Mouse (Mus musculus) frontal cortex, postnatal 36 days (tissue): ENCODE results near the gene Gpr39.
"Not testable (repeated sequence)": the region's sequence is repeated elsewhere in the genome, so short reads cannot be mapped to it uniquely, and the experiment has no call there.

Source experiments
- DNase-seq, 2 experiments: peaks; one replicate each; pipeline ENCODE4 v3.0.0; 2022; ENCODE audit warnings: low spot score in 2 of 2

Gene Gpr39

GRCm38 (mm10) chr1:125676790-125677273, at the start of gene Gpr39:
TSS of gene Gpr39 (plus strand) at chr1:125676995.
- DNase-seq: no peak

DNA sequence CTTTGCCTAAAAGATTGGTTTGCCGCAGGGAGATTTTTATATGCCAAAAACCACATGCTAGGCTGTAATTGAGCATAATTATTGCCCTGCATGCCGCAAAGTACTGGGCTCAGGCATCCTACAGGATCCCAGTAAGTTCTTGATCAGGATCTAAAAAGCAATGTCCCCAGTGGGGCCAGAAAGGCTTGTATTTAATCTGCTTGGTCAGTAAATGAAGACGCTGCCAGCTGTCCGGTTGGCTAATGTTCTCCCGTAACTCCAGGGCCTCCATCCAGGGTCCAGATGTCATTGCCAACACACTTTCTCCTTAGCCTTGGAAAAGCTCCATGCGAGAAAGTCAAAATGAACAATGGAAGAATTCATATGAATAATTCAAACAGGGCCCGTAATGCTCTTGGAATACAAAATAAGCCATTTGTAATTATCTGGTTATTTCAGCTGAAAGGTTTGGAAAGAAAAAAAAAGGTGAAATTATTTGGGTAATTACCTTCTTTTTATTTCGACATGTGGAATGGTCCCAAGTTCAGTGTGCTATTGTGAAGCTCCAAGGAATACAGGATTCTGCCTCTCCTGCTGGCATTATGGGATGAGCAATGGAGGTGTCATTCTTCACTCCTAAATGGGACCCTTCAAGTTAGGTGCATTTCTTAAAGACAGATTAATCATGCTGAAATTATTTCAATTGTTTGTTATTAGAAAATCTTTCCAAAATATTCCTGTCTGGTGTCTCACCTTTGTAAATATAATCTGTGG, 37.1 kb upstream of the Gpr39 start:
- no peak for DNase-seq

- DNase-seq: no peak
These were observed 33.2 kb upstream of the Gpr39 start for GRCm38 (mm10) chr1:125643643-125644042.

GRCm38 (mm10) chr1:125646816-125647215, 30.0 kb upstream of the Gpr39 start:
- not testable (repeated sequence) for DNase-seq

- DNase-seq: no peak
These were observed 28.8 kb upstream of the Gpr39 start for GRCm38 (mm10) chr1:125648011-125648410.

DNA sequence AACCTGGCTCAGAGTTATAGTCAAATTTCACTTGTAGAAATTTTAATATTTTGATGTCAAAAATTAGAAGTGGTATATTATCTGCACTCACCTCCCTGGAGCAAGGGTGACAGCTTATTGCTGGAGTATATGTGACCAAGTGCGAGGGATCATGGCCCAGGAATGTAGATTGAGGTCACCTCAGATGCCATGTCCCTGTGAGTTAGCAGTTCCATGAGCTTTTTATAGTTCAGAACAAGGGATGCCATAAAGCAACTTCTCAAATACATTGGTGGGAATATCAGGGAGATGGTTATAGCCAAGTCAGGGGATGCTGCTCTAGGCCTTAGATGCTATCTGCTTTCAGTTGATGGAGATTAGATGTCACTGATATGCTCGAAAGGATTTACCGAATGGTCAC, 27.7 kb upstream of the Gpr39 start:
- DNase-seq: no peak

GRCm38 (mm10) chr1:125652836-125653594, 23.8 kb upstream of the Gpr39 start:
- no peak for DNase-seq

- DNase-seq: no peak
These were observed 19.4 kb upstream of the Gpr39 start for GRCm38 (mm10) chr1:125657416-125657815.

GRCm38 (mm10) chr1:125660151-125660550, 16.6 kb upstream of the Gpr39 start:
- DNase-seq: no peak

DNA sequence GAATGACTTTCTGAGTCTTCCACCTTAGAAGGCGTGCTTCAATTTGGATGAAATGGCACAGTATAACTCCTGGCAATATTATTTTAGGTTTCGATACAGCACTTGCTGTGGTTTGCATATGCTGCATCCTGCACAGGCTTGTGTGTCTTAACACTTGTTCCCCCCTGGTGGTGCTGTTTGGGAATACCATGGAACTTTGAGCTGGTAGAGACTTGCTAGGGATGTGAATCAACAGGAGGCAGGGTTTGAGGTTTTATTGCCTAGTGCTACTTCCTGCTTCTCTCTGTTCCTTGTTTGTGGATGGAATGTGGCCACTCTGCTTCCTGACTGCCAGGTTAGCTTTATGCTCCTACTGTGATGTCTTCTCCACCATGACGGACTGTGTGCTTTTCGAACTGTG, 15.9 kb upstream of the Gpr39 start:
- DNase-seq: no peak

DNA sequence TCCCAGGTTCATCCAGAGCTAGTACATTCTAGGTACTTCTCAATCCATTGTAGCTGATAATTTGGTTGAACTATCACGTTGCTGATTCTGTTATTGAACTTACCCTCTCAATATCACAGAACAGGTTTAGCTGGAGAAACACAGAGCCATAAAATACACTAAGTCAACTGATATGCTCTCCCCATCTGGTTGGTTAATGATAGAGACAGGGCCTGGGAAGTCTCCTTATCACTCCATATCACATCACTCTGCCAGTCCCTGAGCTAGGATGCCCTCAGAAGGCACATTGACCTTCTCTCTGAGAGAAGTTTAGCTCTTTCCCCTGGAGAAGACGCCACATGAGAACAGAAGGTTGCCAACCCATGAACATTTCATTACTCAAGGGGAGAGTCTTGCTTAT, 14.7 kb upstream of the Gpr39 start:
- DNase-seq: no peak

GRCm38 (mm10) chr1:125662660-125663059, 14.1 kb upstream of the Gpr39 start:
- DNase-seq: no peak

- no peak for DNase-seq
These were observed 13.7 kb upstream of the Gpr39 start for GRCm38 (mm10) chr1:125663104-125663503.

DNA sequence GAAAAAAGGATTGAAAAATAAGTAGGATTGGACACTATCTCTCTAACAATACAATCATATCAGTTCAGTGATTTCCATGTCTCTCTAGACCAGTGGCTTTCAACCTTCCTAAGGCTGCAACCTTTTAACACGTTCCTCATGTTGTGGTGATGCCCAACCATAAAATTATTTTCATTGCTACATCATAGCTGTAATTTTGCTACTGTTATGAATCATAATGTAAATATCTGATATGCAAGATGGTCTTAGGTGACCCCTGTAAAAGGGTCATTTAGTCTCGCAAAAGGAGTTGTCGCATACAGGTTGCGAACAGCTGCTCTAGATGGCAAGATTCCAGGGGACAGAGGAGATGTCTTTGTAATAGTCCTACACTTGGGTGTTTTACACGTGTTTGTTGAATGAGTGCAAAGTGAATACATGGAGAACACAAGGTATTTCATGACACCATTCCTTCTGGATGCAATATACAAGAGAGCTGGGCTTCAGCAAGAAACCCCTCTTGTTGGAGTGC, 11.6 kb upstream of the Gpr39 start:
- DNase-seq: no peak

GRCm38 (mm10) chr1:125669035-125669434, 7.8 kb upstream of the Gpr39 start:
- no peak for DNase-seq

DNA sequence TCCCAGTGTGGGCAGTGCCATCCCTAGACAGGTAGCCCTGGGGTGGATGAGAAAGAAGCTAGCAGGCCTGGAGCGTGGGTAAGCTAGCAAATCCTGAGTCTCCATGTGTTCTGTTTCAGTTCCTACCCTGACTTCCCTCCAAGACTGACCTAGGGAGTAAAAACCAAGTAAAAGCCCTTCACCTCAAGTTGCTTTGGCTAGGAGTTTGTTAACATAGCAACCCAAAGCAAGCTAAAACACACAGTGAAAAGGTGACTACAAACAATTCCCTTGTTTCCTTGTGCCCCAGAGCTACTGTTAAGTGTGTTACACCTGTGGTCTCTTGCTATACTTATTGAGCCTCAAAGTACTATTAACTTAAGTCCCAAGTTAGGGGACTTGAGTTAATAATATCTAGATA, 1.6 kb upstream of the Gpr39 start:
- DNase-seq: no peak

- no peak for DNase-seq
These were observed 491 bp downstream of the Gpr39 start for GRCm38 (mm10) chr1:125677286-125677685.

DNA sequence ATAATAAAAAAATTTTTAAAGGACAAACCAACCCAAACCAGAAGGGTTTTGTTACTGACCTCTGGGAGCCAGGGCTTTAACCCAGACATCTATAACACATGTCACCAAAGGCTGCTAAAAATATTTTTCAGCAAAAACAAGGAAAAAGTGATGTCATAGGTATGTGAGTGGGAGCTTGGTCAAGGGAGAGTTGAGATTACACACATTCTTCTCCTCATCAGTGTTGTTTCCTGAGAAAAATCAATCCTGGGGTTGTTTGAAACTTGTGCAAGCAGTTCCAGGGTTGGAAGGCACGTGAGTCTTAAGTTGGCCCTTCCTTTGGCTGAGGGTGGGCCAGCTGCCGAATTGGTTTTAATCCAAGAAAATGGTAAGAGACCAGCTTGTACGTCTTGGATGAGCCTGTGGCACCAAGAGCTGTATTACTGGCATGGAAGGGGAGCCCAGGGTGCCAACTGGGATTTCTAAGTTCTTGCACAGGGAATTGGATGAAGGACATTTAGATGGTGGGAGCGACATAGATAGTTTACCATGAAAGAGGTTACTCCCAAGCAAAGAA, 2.8 kb downstream of the Gpr39 start:
- DNase-seq: no peak

GRCm38 (mm10) chr1:125684423-125684822, 7.6 kb downstream of the Gpr39 start:
- no peak for DNase-seq

DNA sequence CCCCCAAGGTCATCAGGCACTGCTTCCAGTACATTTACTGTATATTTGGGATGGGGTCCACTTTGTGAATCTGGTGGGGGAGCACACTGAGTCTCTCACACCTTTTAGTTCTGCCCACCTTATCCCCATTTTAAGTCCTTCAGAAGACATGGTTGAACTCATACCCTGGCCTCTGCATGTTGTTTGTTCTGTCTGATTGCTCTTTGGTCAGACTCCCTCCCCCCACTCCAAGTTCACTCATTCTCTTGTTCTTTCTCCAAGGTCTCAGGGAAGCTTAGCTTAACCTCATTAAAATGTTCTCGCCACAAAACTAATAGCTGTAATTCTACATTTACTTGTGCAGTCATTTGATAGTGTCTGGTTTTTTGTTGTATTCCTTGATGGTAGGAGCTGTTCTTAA, 8.5 kb downstream of the Gpr39 start:
- no peak for DNase-seq

DNA sequence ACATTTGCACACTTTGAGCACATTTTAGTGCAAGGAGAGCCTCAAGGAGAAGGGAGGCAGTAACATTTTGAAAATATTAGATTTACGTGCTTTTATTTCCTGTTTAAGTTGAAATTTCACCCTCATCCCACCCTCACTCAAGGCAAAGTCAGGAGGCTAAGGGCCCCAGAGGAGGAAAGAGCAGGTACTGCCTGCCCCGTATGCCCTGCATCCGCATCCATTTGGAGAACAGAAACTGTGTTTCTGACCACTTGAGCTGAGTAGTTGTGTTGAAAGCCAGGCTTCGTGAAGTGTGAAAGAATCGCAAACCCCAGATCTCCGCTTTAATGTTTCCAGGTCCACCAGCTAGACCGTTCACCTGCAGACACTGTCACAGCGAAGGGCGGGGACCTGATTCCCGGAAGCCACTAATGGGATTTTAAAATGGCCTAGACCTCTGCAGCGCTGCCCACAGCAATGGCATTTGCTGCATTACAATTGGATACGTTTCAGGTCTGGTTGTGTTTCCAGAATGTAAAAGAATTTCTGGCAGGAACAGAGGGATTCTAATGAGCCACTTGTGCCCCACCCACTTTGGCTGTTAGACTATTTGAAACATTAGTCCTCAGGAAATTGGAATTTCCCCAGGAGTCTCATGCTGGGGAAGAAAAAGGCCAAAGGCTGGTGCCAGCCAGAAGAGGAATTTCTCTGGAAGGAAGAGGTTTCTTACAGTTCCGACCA, 11.1 kb downstream of the Gpr39 start:
- no peak for DNase-seq

DNA sequence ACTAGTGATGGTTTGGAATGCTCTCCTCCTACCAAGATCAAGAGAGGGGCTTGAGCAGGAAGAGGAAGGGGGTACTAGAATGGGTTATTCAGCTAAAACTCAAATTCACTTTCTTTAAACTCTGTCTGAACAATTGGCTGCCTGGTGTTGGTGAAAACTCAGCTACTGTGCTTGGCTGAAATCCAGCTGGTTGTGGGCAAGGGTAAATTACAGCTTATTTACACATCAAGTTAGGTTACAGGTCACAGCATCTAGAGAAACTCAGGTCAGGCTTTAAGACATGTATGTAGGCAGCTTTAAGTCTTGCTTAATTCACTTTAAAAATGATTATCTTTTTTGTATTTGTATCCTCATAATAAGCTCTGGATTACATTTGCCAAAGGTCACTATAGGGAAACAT, 16.7 kb downstream of the Gpr39 start:
- no peak for DNase-seq
